Mouse (Mus musculus): ENCODE results near the gene S100a11. TPM values are rescaled to one million over a fixed set of nuclear protein-coding genes. Genes with fewer than 3 reads are reported as not detected.
A peak's percentile ranks its signal among the peaks of the same experiment; 100 is the strongest.

S100a11 gene
- total RNA-seq, 2 experiments from 2014 or later, result 217 to 3,100 TPM

DNA sequence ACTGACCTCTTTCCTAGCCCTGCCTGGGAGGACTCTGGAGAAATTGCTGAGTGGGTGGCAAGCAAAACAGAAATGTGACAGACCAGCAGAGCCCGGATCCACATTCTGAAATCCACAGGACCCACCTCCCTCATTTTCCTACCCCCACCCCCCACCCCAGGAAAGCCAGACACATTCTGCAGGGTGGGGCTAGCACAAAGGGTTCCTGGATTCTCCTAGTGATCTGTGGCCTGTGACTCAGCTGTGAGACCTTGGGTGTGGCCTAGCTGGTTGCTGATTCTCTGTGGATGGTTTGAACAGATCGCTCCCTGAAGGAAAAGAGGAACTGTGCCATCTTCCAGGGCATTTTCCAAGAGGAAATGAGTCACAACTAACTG, 35.6 kb downstream of the S100a11 start:
- ATAC-seq (ENCODE audit: poor library complexity, severe bottlenecking), result peak; percentile 60

DNA sequence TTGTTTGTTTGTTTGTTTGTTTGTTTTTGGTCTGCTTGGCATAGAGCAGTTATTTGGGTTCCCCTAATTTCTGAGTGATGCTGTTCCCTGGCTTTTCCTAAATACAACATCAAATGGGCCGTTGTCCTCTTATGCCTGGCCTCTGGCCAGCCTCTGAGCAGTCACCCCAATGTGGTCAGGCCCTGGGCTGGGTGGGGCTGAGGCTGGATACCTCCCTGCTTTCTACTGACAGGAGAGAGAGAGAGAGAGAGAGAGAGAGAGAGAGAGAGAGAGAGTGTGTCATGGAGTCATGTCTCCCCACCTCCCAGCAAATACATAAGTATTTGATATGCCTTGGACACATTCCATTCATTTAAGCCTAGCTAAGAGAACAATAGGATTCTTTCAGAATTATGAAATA, 36.3 kb downstream of the S100a11 start:
- ATAC-seq (ENCODE audit: poor library complexity, severe bottlenecking), result no peak

GRCm38 (mm10) chr3:93557471-93557870, 37.2 kb downstream of the S100a11 start:
- no peak for ATAC-seq (ENCODE audit: poor library complexity, severe bottlenecking)

- ATAC-seq (ENCODE audit: poor library complexity, severe bottlenecking), result no peak
These were observed 39.7 kb downstream of the S100a11 start for GRCm38 (mm10) chr3:93559961-93560360.

DNA sequence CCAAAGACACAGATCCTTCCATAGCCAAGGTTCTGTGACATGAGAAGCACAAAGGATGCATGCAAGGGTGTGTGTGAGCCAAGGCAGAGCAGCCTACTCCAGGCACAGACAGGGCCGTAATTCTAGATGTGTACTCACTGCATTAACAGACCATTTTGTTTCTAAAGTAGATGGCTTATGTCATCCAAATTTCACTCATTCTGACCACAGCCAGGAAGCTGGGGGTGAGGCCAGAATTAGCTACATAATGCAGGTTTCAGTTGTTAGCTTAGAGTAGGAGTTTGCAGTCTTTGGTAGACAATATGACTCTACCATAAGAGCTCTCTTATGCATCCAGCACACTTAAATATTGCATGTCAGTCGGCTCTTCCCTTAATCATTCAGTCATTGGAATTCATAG, 42.1 kb downstream of the S100a11 start:
- ATAC-seq (ENCODE audit: poor library complexity, severe bottlenecking), result peak; percentile 56

DNA sequence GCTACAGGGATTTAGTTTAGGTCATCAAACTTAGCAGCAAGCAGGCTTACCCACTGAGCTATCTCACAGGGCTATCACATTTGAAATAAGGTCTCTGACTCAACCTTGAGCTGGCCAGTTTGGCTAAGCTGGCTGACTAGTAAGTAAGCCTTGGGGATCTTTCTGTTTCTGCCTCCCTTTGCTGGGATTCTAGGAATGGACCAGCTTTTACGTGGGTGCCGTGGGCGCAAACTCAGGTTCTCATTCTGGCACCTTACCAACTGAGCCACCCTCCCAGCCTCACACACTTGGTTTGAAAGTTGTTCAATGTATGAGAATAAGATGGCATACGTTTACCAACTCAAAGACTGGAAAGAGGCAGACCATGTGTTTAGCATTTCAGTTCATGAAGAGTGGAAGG, 42.9 kb downstream of the S100a11 start:
- no peak for ATAC-seq (ENCODE audit: poor library complexity, severe bottlenecking)

DNA sequence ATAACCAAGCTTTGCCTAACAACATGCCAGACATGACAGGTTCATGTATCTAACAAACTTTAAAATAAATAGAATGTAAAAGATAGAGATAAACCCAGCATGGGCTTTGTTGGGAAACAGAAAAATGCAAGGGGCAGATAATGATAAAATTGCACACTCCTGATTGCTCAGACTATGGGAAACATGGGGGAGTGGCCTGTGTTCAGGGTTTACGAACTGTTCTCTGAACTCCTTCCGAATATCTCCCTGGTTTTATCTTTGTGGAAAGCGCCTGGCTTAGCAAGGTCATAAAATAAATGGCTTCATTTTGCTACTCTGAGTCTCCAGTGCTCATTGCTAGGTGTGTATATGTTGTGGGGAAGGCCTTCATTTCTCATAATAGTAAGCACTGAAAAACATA, 46.6 kb downstream of the S100a11 start:
- ATAC-seq (ENCODE audit: poor library complexity, severe bottlenecking), result no peak

DNA sequence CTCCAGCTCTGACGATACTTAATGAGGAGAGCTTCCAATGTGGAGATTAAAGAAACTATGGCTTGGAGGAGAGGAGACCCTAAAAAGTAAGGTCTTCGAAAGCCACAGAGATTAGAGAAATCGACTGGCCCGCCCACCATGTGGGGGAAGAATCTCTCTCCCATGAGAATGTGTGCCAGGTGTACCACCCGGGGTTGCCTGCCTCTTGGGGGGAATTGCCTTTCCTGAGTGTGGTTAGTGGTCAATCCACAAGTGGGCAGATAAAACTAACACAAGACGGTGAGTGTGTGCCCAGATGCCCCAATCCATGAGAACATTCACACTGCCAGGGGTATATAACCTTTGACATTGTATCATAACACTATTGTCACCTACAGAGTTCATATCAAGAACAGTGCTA, 47.4 kb downstream of the S100a11 start:
- no peak for ATAC-seq (ENCODE audit: poor library complexity, severe bottlenecking)

DNA sequence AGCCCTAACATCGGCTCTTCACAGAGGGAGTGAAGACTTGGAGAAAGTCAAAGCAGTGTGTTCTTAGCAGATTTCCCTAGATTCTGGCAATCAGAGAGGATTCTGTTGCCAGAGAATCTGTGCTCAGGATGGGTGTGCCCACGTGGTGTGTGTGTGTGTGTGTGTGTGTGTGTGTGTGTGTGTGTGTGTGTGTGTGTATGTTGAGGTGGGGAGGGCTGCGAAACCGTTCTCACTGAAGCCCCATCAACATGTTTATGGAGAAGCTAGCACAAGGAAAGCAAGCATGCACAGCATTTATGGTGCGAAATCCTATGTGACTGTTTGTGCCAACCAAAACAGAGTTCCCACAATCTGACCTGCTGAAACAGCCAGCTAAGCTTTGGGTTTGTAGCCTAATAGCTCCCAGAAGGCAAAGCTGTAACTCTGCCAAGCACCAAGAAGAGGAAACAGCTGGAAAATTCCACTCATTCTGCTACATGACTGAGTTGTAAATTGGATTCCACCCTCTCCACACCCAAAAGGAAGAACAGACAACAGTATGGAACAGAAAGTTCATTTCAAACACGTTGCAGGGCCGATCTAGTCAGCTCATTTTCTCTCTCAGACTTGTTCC, 48.2 kb downstream of the S100a11 start:
- ATAC-seq (ENCODE audit: poor library complexity, severe bottlenecking), result no peak

GRCm38 (mm10) chr3:93569046-93569445, 48.8 kb downstream of the S100a11 start:
- ATAC-seq (ENCODE audit: poor library complexity, severe bottlenecking), result no peak

- peak; percentile 56; the same call in 1 of the 2 replicates for ATAC-seq (ENCODE audit: poor library complexity, severe bottlenecking)
These were observed 51.9 kb downstream of the S100a11 start for GRCm38 (mm10) chr3:93572058-93572791.

Other genes starting within 250 kb of the S100a11 start
- not detected in 2 replicates for gene Flg, start 247.0 kb upstream of the S100a11 start, total RNA-seq (2015)
- gene Flg, start 247.0 kb upstream of the S100a11 start, total RNA-seq (2017), result not detected in 2 replicates
- not detected in 2 replicates for gene Hrnr, start 200.7 kb upstream of the S100a11 start, total RNA-seq (2015)
- gene Hrnr, start 200.7 kb upstream of the S100a11 start, total RNA-seq (2017), result under 0.01 TPM in 1 of 2 replicates, not detected in the other
- not detected in 2 replicates for gene Rptn, start 126.8 kb upstream of the S100a11 start, total RNA-seq (2015)
- not detected in 2 replicates for gene Rptn, start 126.8 kb upstream of the S100a11 start, total RNA-seq (2017)
- gene Tchh, start 78.2 kb upstream of the S100a11 start, total RNA-seq (2015), result 0.34 and 0.89 TPM in 2 replicates
- gene Tchh, start 78.2 kb upstream of the S100a11 start, total RNA-seq (2017), result 0.57 and 0.77 TPM in 2 replicates
- not detected in 2 replicates for gene Tchhl1, start 51.7 kb upstream of the S100a11 start, total RNA-seq (2015)
- not detected in 2 replicates for gene Tchhl1, start 51.7 kb upstream of the S100a11 start, total RNA-seq (2017)
- gene S100a10, start 34.6 kb downstream of the S100a11 start, total RNA-seq (2015), result 967 and 993 TPM in 2 replicates
- 1,318 and 1,661 TPM in 2 replicates for gene S100a10, start 34.6 kb downstream of the S100a11 start, total RNA-seq (2017)
- not detected in 2 replicates for gene Tdpoz2, start 132.2 kb downstream of the S100a11 start, total RNA-seq (2015)
- not detected in 2 replicates for gene Tdpoz2, start 132.2 kb downstream of the S100a11 start, total RNA-seq (2017)
- gene Tdpoz1, start 155.8 kb downstream of the S100a11 start, total RNA-seq (2015), result not detected in 2 replicates
- gene Tdpoz1, start 155.8 kb downstream of the S100a11 start, total RNA-seq (2017), result not detected in 2 replicates
- gene Gm37596, start 172.6 kb downstream of the S100a11 start, total RNA-seq (2015), result not detected in 2 replicates
- gene Gm37596, start 172.6 kb downstream of the S100a11 start, total RNA-seq (2017), result not detected in 2 replicates

All from megakaryocyte, adult 5-6 weeks (primary cell).